ENCODE assay signal across 17 mouse cellular contexts in genomic region chr13:81401742-81402141, GRCm38 (mm10).
DNase-seq lines count a peak whose midpoint lies in the region; ATAC-seq and TF ChIP-seq lines count a peak whose summit lies in the region.
"Had no signal": no experiment of that assay in that cellular context is flagged by ENCODE, and none has a peak within 500 bp of the region (broad histone marks: within the 10 kb centered on the region; RNA-seq: fewer than 3 reads in every experiment).

No protein-coding gene starts in this region.

- no peak overlapping the region for H3K4me3 ChIP-seq in liver, adult 2 months (ENCODE audit: insufficient read depth, low read depth, low read length)
- no peak overlapping the region for H3K4me3 ChIP-seq in liver, embryonic 12.5 days
- no peak overlapping the region for H3K4me3 ChIP-seq in kidney, adult 2 months (ENCODE audit: insufficient read depth, low read depth, low read length)
- H3K4me3 ChIP-seq: forebrain, embryonic 10.5 days; liver, embryonic 13.5 days; lung, embryonic 15.5 days; stomach, embryonic 15.5 days had no signal

- peak; percentile 78; the same call in 1 of the 2 replicates for ATAC-seq in cerebellum, adult (ENCODE audit: insufficient number of reproducible peaks, low FRiP score, low TSS enrichment)
- no peak for ATAC-seq in liver, embryonic 12.5 days

- H3K4me1 ChIP-seq in liver, adult 2 months (ENCODE audit: control insufficient read depth, insufficient read depth, low read length) = no peaks in the 10 kb centered on the region
- no peaks in the 10 kb centered on the region for H3K4me1 ChIP-seq in liver, embryonic 12.5 days
- H3K4me1 ChIP-seq in kidney, adult 2 months (ENCODE audit: control insufficient read depth, insufficient read depth, low read length) = no peaks in the 10 kb centered on the region
- H3K4me1 ChIP-seq: forebrain, embryonic 10.5 days; liver, embryonic 13.5 days; lung, embryonic 15.5 days; stomach, embryonic 15.5 days had no signal

- no peak overlapping the region for H3K4me2 ChIP-seq in liver, embryonic 12.5 days
- H3K4me2 ChIP-seq: liver, embryonic 13.5 days; lung, embryonic 15.5 days; stomach, embryonic 15.5 days had no signal

- no peak for DNase-seq in cerebellum, adult 9-11 months
- DNase-seq in liver, adult 2 months (ENCODE audit: extremely low read depth, low read depth, low spot score) = peak; percentile 2
- DNase-seq in fibroblast of lung, adult 2 months (ENCODE audit: low read depth) = peak; percentile 0
- DNase-seq in left cerebral cortex, adult 9 months (ENCODE audit: low spot score in 2 of 2) = no peak
- no peak for DNase-seq in kidney, adult 2 months
- DNase-seq in thymus, postnatal 0 days (ENCODE audit: low spot score) = no peak
- DNase-seq: layer of hippocampus, postnatal 36 days; left cerebral cortex, postnatal 4 days; liver, embryonic 13.5 days; midbrain, embryonic 14.5 days; spleen, adult 18-20 months; thymus, postnatal 14 days had no signal

- no peaks in the 10 kb centered on the region for H3K27me3 ChIP-seq in liver, adult 2 months (ENCODE audit: control insufficient read depth, insufficient read depth, low read length)
- H3K27me3 ChIP-seq in liver, embryonic 12.5 days (replicated peaks) = no peaks in the 10 kb centered on the region
- no peaks in the 10 kb centered on the region for H3K27me3 ChIP-seq in kidney, adult 2 months (replicated peaks; ENCODE audit: control insufficient read depth, insufficient read depth, low read length)
- H3K27me3 ChIP-seq: liver, embryonic 13.5 days; lung, embryonic 15.5 days; stomach, embryonic 15.5 days had no signal

- H3K79me2 ChIP-seq in liver, adult 2 months (ENCODE audit: control insufficient read depth, insufficient read depth, low read length) = no peaks in the 10 kb centered on the region

- no peak overlapping the region for H3K9ac ChIP-seq in liver, adult 2 months (ENCODE audit: low read depth, low read length)
- H3K9ac ChIP-seq in liver, embryonic 12.5 days = no peak overlapping the region
- H3K9ac ChIP-seq: liver, embryonic 13.5 days; lung, embryonic 15.5 days; stomach, embryonic 15.5 days had no signal

- no peak overlapping the region for H3K27ac ChIP-seq in liver, adult 2 months (replicated peaks; ENCODE audit: insufficient read depth, low read depth, low read length)
- no peak overlapping the region for H3K27ac ChIP-seq in liver, embryonic 12.5 days
- no peak overlapping the region for H3K27ac ChIP-seq in kidney, adult 2 months (ENCODE audit: insufficient read depth, low read depth, low read length)
- H3K27ac ChIP-seq: forebrain, embryonic 10.5 days; liver, embryonic 13.5 days; lung, embryonic 15.5 days; stomach, embryonic 15.5 days had no signal

- H3K36me3 ChIP-seq in liver, adult 2 months (ENCODE audit: control insufficient read depth, insufficient read depth, low read length) = no peaks in the 10 kb centered on the region
- H3K36me3 ChIP-seq in liver, embryonic 12.5 days = no peaks in the 10 kb centered on the region
- no peaks in the 10 kb centered on the region for H3K36me3 ChIP-seq in kidney, adult 2 months (ENCODE audit: control insufficient read depth, insufficient read depth, low read length)
- H3K36me3 ChIP-seq: liver, embryonic 13.5 days; lung, embryonic 15.5 days; stomach, embryonic 15.5 days had no signal

- TF ChIP-seq CTCF in liver, adult 2 months (IDR thresholded peaks at IDR 0.05; ENCODE audit: low read depth, low read length) = no peak
- TF ChIP-seq CTCF in kidney, adult 2 months (conservative IDR thresholded peaks at IDR 0.05; ENCODE audit: insufficient read depth, insufficient read length, low read depth, low read length) = no peak

- 70% methylated on average over 1 of the region's 1 CpGs for WGBS in liver, adult 2 months
- WGBS in liver, embryonic 12.5 days (ENCODE audit: insufficient replicate concordance) = 75% methylated on average over 1 of the region's 1 CpGs
- WGBS in kidney, adult 2 months = 94% methylated on average over 1 of the region's 1 CpGs

- H3K9me3 ChIP-seq in liver, embryonic 12.5 days (replicated peaks) = no peaks in the 10 kb centered on the region
- H3K9me3 ChIP-seq: forebrain, embryonic 10.5 days; liver, embryonic 13.5 days; lung, embryonic 15.5 days; stomach, embryonic 15.5 days had no signal

- no peak for TF ChIP-seq POLR2A in liver, adult 2 months (IDR thresholded peaks at IDR 0.05; ENCODE audit: extremely low read depth, insufficient read depth, low read length)
- TF ChIP-seq POLR2A in kidney, adult 2 months (IDR thresholded peaks at IDR 0.05; ENCODE audit: low read depth, low read length) = no peak

Comparison
In these comparisons a context has a peak if more than half of its experiments do, and no peak if none do; other contexts are left out.
1. DNase-seq: peak in liver, adult 2 months (single experiment) and fibroblast of lung, adult 2 months (single experiment); none in cerebellum, adult 9-11 months (single experiment), left cerebral cortex, adult 9 months (0 of 2), kidney, adult 2 months (single experiment) and thymus, postnatal 0 days (single experiment).